Mouse (Mus musculus) left cerebral cortex, postnatal 4 days (tissue): ENCODE measurements around the gene Spice1. TPM values are rescaled to one million over a fixed set of nuclear protein-coding genes. Genes with fewer than 3 reads are reported as not detected.
A peak's percentile ranks its signal among the peaks of the same experiment; 100 is the strongest.

Experiments used
- DNase-seq: peaks from one replicate; pipeline ENCODE4 v3.0.0-alpha.2; 2022
- intact Hi-C: fragments of 180-260 bp; cut with DNase I; formaldehyde crosslinking; loops from one replicate; pipeline ENCODE4 v1.15.1; 2025
- total RNA-seq, 2 experiments: library from RNA; stranded (reverse); gene quantifications; 2 replicates each; pipeline ENCODE4 v1.2.3; 2021

Gene Spice1
- 10 to 100 TPM; 15.0 to 18.8 TPM for total RNA-seq

- peak; percentile 96 for DNase-seq
- intact Hi-C loops, result loop anchor here (5.0 kb wide), 1 partner anchor 105 kb away; no protein-coding TSS in a partner anchor
Measured at GRCm38 (mm10) chr16:44347071-44347901, at the start of gene Spice1. Spice1 (plus strand) TSS chr16:44347121.

- no peak for DNase-seq
- intact Hi-C loops, result no loop called here
Measured at GRCm38 (mm10) chr16:44299438-44300093, 47.4 kb upstream of the Spice1 start.

- DNase-seq, result no peak
- intact Hi-C loops, result no loop called here
Measured at GRCm38 (mm10) chr16:44302126-44302892, 44.6 kb upstream of the Spice1 start.

GRCm38 (mm10) chr16:44303822-44304221, 43.1 kb upstream of the Spice1 start:
- no peak for DNase-seq
- intact Hi-C loops, result no loop called here

- no peak for DNase-seq
- intact Hi-C loops, result no loop called here
Measured at GRCm38 (mm10) chr16:44305606-44306005, 41.3 kb upstream of the Spice1 start.

GRCm38 (mm10) chr16:44313422-44313821, 33.5 kb upstream of the Spice1 start:
- DNase-seq, result peak; percentile 6
- intact Hi-C loops, result no loop called here

- intact Hi-C loops, result no loop called here
- no peak for DNase-seq
Measured at GRCm38 (mm10) chr16:44316350-44316749, 30.6 kb upstream of the Spice1 start.

- peak; percentile 5 for DNase-seq
- intact Hi-C loops, result no loop called here
Measured at GRCm38 (mm10) chr16:44320232-44320631, 26.7 kb upstream of the Spice1 start.

GRCm38 (mm10) chr16:44328644-44329043, 18.3 kb upstream of the Spice1 start:
- intact Hi-C loops, result no loop called here
- no peak for DNase-seq

- intact Hi-C loops, result no loop called here
- DNase-seq, result peak; percentile 4
Measured at GRCm38 (mm10) chr16:44330657-44331056, 16.3 kb upstream of the Spice1 start.

- intact Hi-C loops, result no loop called here
- DNase-seq, result peak; percentile 8
Measured at GRCm38 (mm10) chr16:44331154-44331553, 15.8 kb upstream of the Spice1 start.

- DNase-seq, result no peak
- intact Hi-C loops, result no loop called here
Measured at GRCm38 (mm10) chr16:44331671-44331994, 15.3 kb upstream of the Spice1 start.

- DNase-seq, result peak; percentile 31
- intact Hi-C loops, result no loop called here
Measured at GRCm38 (mm10) chr16:44331995-44332860, 14.7 kb upstream of the Spice1 start.

GRCm38 (mm10) chr16:44332861-44333284, 14.0 kb upstream of the Spice1 start, which contains the start of gene Sidt1:
Sidt1 (minus strand) TSS chr16:44333196.
- intact Hi-C loops, result no loop called here
- no peak for DNase-seq

GRCm38 (mm10) chr16:44337541-44337940, 9.4 kb upstream of the Spice1 start:
- no peak for DNase-seq
- intact Hi-C loops, result no loop called here

GRCm38 (mm10) chr16:44349801-44350397, 3.0 kb downstream of the Spice1 start:
- intact Hi-C loops, result loop anchor here (5.0 kb wide), 1 partner anchor 108 kb away; no protein-coding TSS in a partner anchor
- DNase-seq, result no peak

- DNase-seq, result no peak
- intact Hi-C loops, result no loop called here
Measured at GRCm38 (mm10) chr16:44356291-44356690, 9.4 kb downstream of the Spice1 start.

GRCm38 (mm10) chr16:44357571-44358268, 10.8 kb downstream of the Spice1 start:
- intact Hi-C loops, result no loop called here
- peak; percentile 13 for DNase-seq
